ENCODE assay signal across 12 mouse cellular contexts in genomic region chr6:120151616-120152053, GRCm38 (mm10). TPM values are rescaled to one million over a fixed set of nuclear protein-coding genes. Genes with fewer than 3 reads are reported as not detected.
DNase-seq lines count a peak whose midpoint lies in the region; ATAC-seq and TF ChIP-seq lines count a peak whose summit lies in the region.
"Had no signal": no experiment of that assay in that cellular context is flagged by ENCODE, and none has a peak within 500 bp of the region (broad histone marks: within the 10 kb centered on the region; RNA-seq: fewer than 3 reads in every experiment).

No protein-coding gene starts in this region.

- no peak for TF ChIP-seq POLR2A in bone marrow macrophage, adult 2 months (IDR thresholded peaks at IDR 0.05; ENCODE audit: borderline replicate concordance, low read depth, low read length)

- no peaks in the 10 kb centered on the region for H3K36me3 ChIP-seq in heart, embryonic 10.5 days
- H3K36me3 ChIP-seq in hindbrain, embryonic 16.5 days (ENCODE audit: control insufficient read depth, insufficient read depth, low read length), result no peaks in the 10 kb centered on the region

- no peak overlapping the region for H3K4me3 ChIP-seq in heart, embryonic 10.5 days
- no peak overlapping the region for H3K4me3 ChIP-seq in bone marrow macrophage, adult 2 months (ENCODE audit: insufficient read depth, low read length)
- no peak overlapping the region for H3K4me3 ChIP-seq in hindbrain, embryonic 16.5 days (ENCODE audit: low read length)

- TF ChIP-seq CTCF in bone marrow macrophage, adult 2 months (IDR thresholded peaks at IDR 0.05; ENCODE audit: low read depth, low read length), result no peak

- no peak overlapping the region for H3K4me2 ChIP-seq in hindbrain, embryonic 16.5 days (ENCODE audit: low read length)

- H3K27ac ChIP-seq in heart, embryonic 10.5 days, result peak overlapping the region; percentile 69; the same call in 1 of the 2 replicates
- peak overlapping the region; percentile 72 for H3K27ac ChIP-seq in bone marrow macrophage, adult 2 months (ENCODE audit: insufficient read depth, low read depth, low read length)
- H3K27ac ChIP-seq in hindbrain, embryonic 16.5 days (ENCODE audit: low read depth, low read length), result no peak overlapping the region

- peak; percentile 45 for ATAC-seq in megakaryocyte progenitor cell, adult 5-6 weeks (replicated peaks; ENCODE audit: poor library complexity)
- no peak for ATAC-seq in hindbrain, embryonic 16.5 days

- H3K9me3 ChIP-seq in heart, embryonic 10.5 days, result no peaks in the 10 kb centered on the region
- no peaks in the 10 kb centered on the region for H3K9me3 ChIP-seq in hindbrain, embryonic 16.5 days (ENCODE audit: control insufficient read depth, low read length)

- H3K27me3 ChIP-seq in heart, embryonic 10.5 days (ENCODE audit: insufficient read depth, poor library complexity, severe bottlenecking), result no peaks in the 10 kb centered on the region
- no peaks in the 10 kb centered on the region for H3K27me3 ChIP-seq in hindbrain, embryonic 16.5 days (replicated peaks; ENCODE audit: control insufficient read depth, insufficient read depth, low read length)

- H3K9ac ChIP-seq in hindbrain, embryonic 16.5 days (ENCODE audit: low read depth, low read length), result no peak overlapping the region

- DNase-seq in heart, embryonic 10.5 days (ENCODE audit: low spot score), result no peak
- no peak for DNase-seq in heart, postnatal 36 days
- DNase-seq in CD4-positive, CD25-positive, alpha-beta regulatory T cell, adult 2 months (ENCODE audit: low read depth, low spot score), result peak; percentile 32
- DNase-seq in cerebellum, postnatal 36 days, result no peak
- no peak for DNase-seq in left cerebral cortex, adult 11 months (ENCODE audit: low spot score)
- DNase-seq: adrenal gland, adult 2 months; cerebellum, adult 9-11 months had no signal

- WGBS in heart, embryonic 10.5 days, result 52% methylated on average over 3 of the region's 3 CpGs
- WGBS in hindbrain, embryonic 16.5 days, result 77% methylated on average over 3 of the region's 3 CpGs

- peaks cover 55% of the 10 kb centered on the region for H3K4me1 ChIP-seq in heart, embryonic 10.5 days
- peaks cover 59% of the 10 kb centered on the region for H3K4me1 ChIP-seq in bone marrow macrophage, adult 2 months (ENCODE audit: control insufficient read depth, insufficient read depth, low read length)
- H3K4me1 ChIP-seq in hindbrain, embryonic 16.5 days (ENCODE audit: control insufficient read depth, insufficient read depth, low read depth, low read length), result no peaks in the 10 kb centered on the region

- intact Hi-C loops in heart, postnatal 36 days (cut with DNase I), result no loop called here

RNA-seq across cellular contexts. Expression of gene Ninj2, which starts 58.5 kb away (rescaled TPM):
- polyA plus RNA-seq in heart, embryonic 10.5 days (2016; fragmentation: Nextera tagmentation; extraction: Ambion mirVana), result not detected in 2 replicates
- not detected for total RNA-seq in heart, postnatal 36 days (2021)
- not detected in 2 replicates for polyA plus RNA-seq in bone marrow macrophage, adult 2 months (2012; ENCODE audit: insufficient read depth, insufficient read length, missing spikeins)
- total RNA-seq in megakaryocyte progenitor cell, adult 5-6 weeks (2015), result not detected in 2 replicates
- total RNA-seq in megakaryocyte progenitor cell, adult 5-6 weeks (2017), result not detected in 2 replicates
- polyA plus RNA-seq in hindbrain, embryonic 16.5 days (2015; fragmentation: Nextera tagmentation; extraction: Ambion mirVana), result not detected in 2 replicates
- total RNA-seq: adrenal gland, adult 2 months had no signal
- polyA plus RNA-seq: adrenal gland, adult 2 months; hindbrain, embryonic 11.5 days; stomach, embryonic 16.5 days had no signal
